Mouse (Mus musculus) ES-Bruce4 (cell line): ENCODE results near the gene 5430427O19Rik.

Source experiments
- CTCF ChIP-seq: IDR thresholded peaks from one replicate; pipeline ENCODE4 v1.8.1; 2011; ENCODE audit warnings: low read depth, low read length
- POLR2A ChIP-seq: IDR thresholded peaks from one replicate; pipeline ENCODE4 v1.8.1; 2011; ENCODE audit warnings: low read length; ENCODE audit not compliant: insufficient read depth

DNA sequence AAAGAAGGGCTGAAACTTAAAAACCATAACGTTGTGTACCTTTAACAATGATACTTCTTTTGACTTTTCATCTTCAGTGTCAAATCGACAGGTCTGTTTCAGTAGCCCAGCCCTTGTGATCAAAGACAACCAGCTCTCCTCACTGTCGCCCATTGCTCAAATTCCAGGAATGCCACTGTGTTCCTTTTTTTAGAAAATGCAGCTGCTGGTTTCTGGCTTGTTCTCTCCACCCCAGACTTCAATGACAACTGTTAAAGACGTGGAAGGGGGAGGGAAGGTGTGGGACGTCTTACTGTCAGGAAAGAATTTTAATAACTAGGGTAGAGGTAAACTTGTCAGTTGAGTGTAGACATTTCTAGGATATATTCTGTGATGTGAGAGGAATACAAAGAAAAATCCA is 16.5 kb downstream of the 5430427O19Rik start:
- TF ChIP-seq POLR2A: no peak
- TF ChIP-seq CTCF: no peak
